Mouse (Mus musculus) gastrocnemius, postnatal 14 days (tissue): Measurements from ENCODE around the gene Gtf2a1l. TPM values are rescaled to one million over a fixed set of nuclear protein-coding genes. Genes with fewer than 3 reads are reported as not detected.

Experiments
- DNase-seq: peaks from one replicate; pipeline ENCODE4 v3.0.0; 2021; ENCODE audit warnings: mixed read lengths
- intact Hi-C: fragments of 180-260 bp; cut with DNase I; formaldehyde crosslinking; loops from one replicate; pipeline ENCODE4 v1.15.1; 2025; ENCODE audit warnings: low total_unique reads
- total RNA-seq, 2 experiments: library from RNA; stranded (reverse); gene quantifications; 2 replicates each; pipeline ENCODE4 v1.2.3; 2021

Gene Gtf2a1l
- total RNA-seq, 2 experiments from 2014 or later: not detected

DNA sequence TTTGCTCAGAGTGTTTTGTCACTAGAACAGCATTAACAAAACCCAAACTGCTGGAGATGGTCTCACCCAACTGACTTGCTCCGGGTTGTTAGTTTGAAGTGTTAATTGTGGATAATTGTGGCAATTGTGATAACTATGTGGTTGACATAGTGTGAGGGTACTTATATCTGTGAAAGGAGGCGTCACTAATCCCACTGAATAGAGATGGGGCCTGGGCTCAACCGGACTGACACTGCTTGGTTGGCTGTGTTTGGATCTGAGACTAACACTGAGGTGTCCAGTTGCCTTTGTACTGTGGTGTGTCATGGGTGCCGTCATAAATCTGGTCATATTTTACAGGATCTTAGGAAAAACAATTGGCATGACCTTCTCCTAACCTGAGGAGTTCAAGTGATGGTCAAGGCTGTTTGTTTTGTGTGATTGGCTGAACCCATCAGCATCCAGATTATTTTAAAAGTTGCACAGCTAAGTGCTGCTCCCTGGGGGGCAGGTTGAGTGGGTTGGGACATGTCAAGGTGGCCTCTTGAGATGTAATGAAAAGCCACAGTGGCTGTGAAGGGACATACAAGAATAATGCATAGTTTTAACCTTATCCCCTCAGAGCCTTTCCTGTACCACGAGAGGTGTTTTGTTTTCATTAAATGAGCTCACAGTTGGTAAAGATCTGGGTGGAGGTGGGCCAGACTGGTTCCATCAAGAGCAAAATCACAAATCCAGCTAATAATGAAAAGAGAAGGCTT, 95.1 kb downstream of the Gtf2a1l start:
- no peak for DNase-seq
- intact Hi-C loops: no loop called here

DNA sequence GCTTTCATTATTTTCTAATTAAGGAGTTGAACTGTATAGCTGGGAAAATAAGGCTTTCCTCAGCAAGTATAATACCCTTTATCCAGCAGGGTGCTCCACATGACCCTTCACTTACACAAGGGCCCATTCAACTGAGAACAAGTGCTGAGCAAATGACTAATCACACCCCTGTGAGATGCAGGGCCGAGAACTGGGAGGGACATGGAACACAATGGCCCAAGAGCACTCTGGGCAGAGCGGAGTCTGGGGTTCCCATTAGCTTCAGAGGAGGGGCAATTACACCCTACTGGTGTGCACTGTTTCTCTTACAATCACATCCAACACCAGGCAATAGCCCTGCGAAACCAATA, 95.7 kb downstream of the Gtf2a1l start:
- DNase-seq: no peak
- intact Hi-C loops: no loop called here

Other genes starting within 250 kb of the Gtf2a1l start
- 10 to 100 TPM; 11.7 to 12.9 TPM for gene Foxn2, start 227.9 kb upstream of the Gtf2a1l start, total RNA-seq
- 1 to 10 TPM; 6.1 to 6.6 TPM for gene Ppp1r21, start 138.5 kb upstream of the Gtf2a1l start, total RNA-seq
- gene Ston1, start 71.0 kb upstream of the Gtf2a1l start, total RNA-seq: 10 to 100 TPM; 18.5 to 18.9 TPM
- not detected for gene Lhcgr, start 123.3 kb downstream of the Gtf2a1l start, total RNA-seq